Mouse (Mus musculus) testis, adult 2 months (tissue): ENCODE data around the gene Abca7.
A peak's percentile ranks its signal among the peaks of the same experiment; 100 is the strongest.

ENCODE experiments used
- CTCF ChIP-seq: fragments of 200-500 bp; IDR thresholded peaks from 2 replicates; pipeline ENCODE4 v1.5.1; 2012; ENCODE audit warnings: low read depth, mild to moderate bottlenecking, inconsistent platforms, low read length, moderate library complexity; ENCODE audit not compliant: control insufficient read depth, insufficient read depth, insufficient replicate concordance
- POLR2A ChIP-seq: fragments of 200-500 bp; IDR thresholded peaks from 2 replicates; pipeline ENCODE4 v1.6.1; 2012; ENCODE audit warnings: low read depth, mild to moderate bottlenecking, inconsistent platforms, low read length, moderate library complexity; ENCODE audit not compliant: control insufficient read depth

- TF ChIP-seq CTCF (peak; percentile 85), POLR2A (no peak)
These were observed 4.7 kb upstream of the Abca7 start for GRCm38 (mm10) chr10:79991548-79991947.
